ENCODE assay signal across 10 mouse cellular contexts in genomic region chr1:87936516-87936915, GRCm38 (mm10).
DNase-seq lines count a peak whose midpoint lies in the region; ATAC-seq and TF ChIP-seq lines count a peak whose summit lies in the region.
"Had no signal": no experiment of that assay in that cellular context is flagged by ENCODE, and none has a peak within 500 bp of the region (broad histone marks: within the 10 kb centered on the region; RNA-seq: fewer than 3 reads in every experiment).

No protein-coding gene starts in this region.

- H3K36me3 ChIP-seq in kidney, adult 2 months (ENCODE audit: control insufficient read depth, insufficient read depth, low read length) = peaks cover 3% of the 10 kb centered on the region
- peaks cover 98% of the 10 kb centered on the region for H3K36me3 ChIP-seq in E14TG2a.4 (ENCODE audit: insufficient read depth, low read length)
- H3K36me3 ChIP-seq in embryonic facial prominence, embryonic 14.5 days (ENCODE audit: control insufficient read depth, insufficient read depth, low read length) = peaks cover 83% of the 10 kb centered on the region

- no peak for ATAC-seq in embryonic facial prominence, embryonic 14.5 days (ENCODE audit: low read depth)

- no peak overlapping the region for H3K9ac ChIP-seq in embryonic facial prominence, embryonic 14.5 days (ENCODE audit: low read depth, low read length)

- no peak for DNase-seq in kidney, adult 2 months
- DNase-seq in kidney, postnatal 4 days = no peak
- DNase-seq in 3T3-L1 (ENCODE audit: low read depth, low spot score) = peak; percentile 62
- DNase-seq in embryonic facial prominence, embryonic 14.5 days (ENCODE audit: low spot score) = peak; percentile 9
- no peak for DNase-seq in heart, adult 9 months (ENCODE audit: low spot score in 2 of 2)
- DNase-seq in kidney, adult 11 months = no peak
- DNase-seq in heart, postnatal 10 days = no peak
- DNase-seq: adrenal gland, postnatal 25 days had no signal

- no peaks in the 10 kb centered on the region for H3K9me3 ChIP-seq in E14TG2a.4 (ENCODE audit: low read length)
- no peaks in the 10 kb centered on the region for H3K9me3 ChIP-seq in embryonic facial prominence, embryonic 14.5 days (ENCODE audit: control insufficient read depth, low read length)

- TF ChIP-seq POLR2A in kidney, adult 2 months (IDR thresholded peaks at IDR 0.05; ENCODE audit: low read depth, low read length) = no peak

- no peak overlapping the region for H3K27ac ChIP-seq in kidney, adult 2 months (ENCODE audit: insufficient read depth, low read depth, low read length)
- no peak overlapping the region for H3K27ac ChIP-seq in embryonic facial prominence, embryonic 14.5 days (replicated peaks; ENCODE audit: low read depth, low read length)

- no peak overlapping the region for H3K4me2 ChIP-seq in embryonic facial prominence, embryonic 14.5 days (ENCODE audit: low read depth, low read length)

- intact Hi-C loops in heart, postnatal 10 days (cut with DNase I) = no loop called here

- H3K4me1 ChIP-seq in kidney, adult 2 months (ENCODE audit: control insufficient read depth, insufficient read depth, low read length) = no peaks in the 10 kb centered on the region
- H3K4me1 ChIP-seq in E14TG2a.4 (replicated peaks; ENCODE audit: low read depth, low read length) = peaks cover 3% of the 10 kb centered on the region; the same call in 1 of the 2 replicates
- H3K4me1 ChIP-seq in embryonic facial prominence, embryonic 14.5 days (ENCODE audit: control insufficient read depth, insufficient read depth, low read length) = no peaks in the 10 kb centered on the region

- H3K4me3 ChIP-seq in kidney, adult 2 months (ENCODE audit: insufficient read depth, low read depth, low read length) = no peak overlapping the region
- no peak overlapping the region for H3K4me3 ChIP-seq in E14TG2a.4 (replicated peaks; ENCODE audit: low read length)
- H3K4me3 ChIP-seq in embryonic facial prominence, embryonic 14.5 days (ENCODE audit: low read depth, low read length) = no peak overlapping the region
- H3K4me3 ChIP-seq: erythroblast, embryonic 14.5 days had no signal

- peak; percentile 68 for TF ChIP-seq CTCF in kidney, adult 2 months (conservative IDR thresholded peaks at IDR 0.05; ENCODE audit: insufficient read depth, insufficient read length, low read depth, low read length)
- peak; percentile 39 for TF ChIP-seq CTCF in E14TG2a.4 (conservative IDR thresholded peaks at IDR 0.05; ENCODE audit: low read length)

- WGBS in kidney, adult 2 months = 47% methylated on average over 2 of the region's 2 CpGs
- WGBS in embryonic facial prominence, embryonic 14.5 days = 51% methylated on average over 2 of the region's 2 CpGs

- no peaks in the 10 kb centered on the region for H3K27me3 ChIP-seq in kidney, adult 2 months (replicated peaks; ENCODE audit: control insufficient read depth, insufficient read depth, low read length)
- H3K27me3 ChIP-seq in E14TG2a.4 (ENCODE audit: insufficient read depth, low read length) = no peaks in the 10 kb centered on the region
- no peaks in the 10 kb centered on the region for H3K27me3 ChIP-seq in embryonic facial prominence, embryonic 14.5 days (replicated peaks; ENCODE audit: control insufficient read depth, insufficient read depth, low read length)

Comparison
In these comparisons a context has a peak if more than half of its experiments do, and no peak if none do; other contexts are left out.
1. DNase-seq: peak in 3T3-L1 (single experiment) and embryonic facial prominence, embryonic 14.5 days (single experiment); none in kidney, adult 2 months (single experiment), kidney, postnatal 4 days (0 of 2), heart, adult 9 months (0 of 2), kidney, adult 11 months (single experiment) and heart, postnatal 10 days (0 of 2).